ENCODE assay signal across 30 mouse cellular contexts in genomic region chr2:179170608-179171007, GRCm38 (mm10).
DNase-seq lines count a peak whose midpoint lies in the region; ATAC-seq and TF ChIP-seq lines count a peak whose summit lies in the region.
"Had no signal": no experiment of that assay in that cellular context is flagged by ENCODE, and none has a peak within 500 bp of the region (broad histone marks: within the 10 kb centered on the region; RNA-seq: fewer than 3 reads in every experiment).

No protein-coding gene starts in this region.

- TF ChIP-seq CTCF in liver, adult 2 months (IDR thresholded peaks at IDR 0.05; ENCODE audit: low read depth, low read length) = no peak
- no peak for TF ChIP-seq CTCF in intestine, postnatal 0 days (IDR thresholded peaks at IDR 0.05; ENCODE audit: low read depth)

- no peak for ATAC-seq in kidney, embryonic 16.5 days (ENCODE audit: low FRiP score, low TSS enrichment)
- peak; percentile 60 for ATAC-seq in intestine, postnatal 0 days
- ATAC-seq in megakaryocyte progenitor cell, adult 5-6 weeks (replicated peaks; ENCODE audit: poor library complexity) = no peak
- ATAC-seq: forebrain, embryonic 16.5 days; midbrain, embryonic 16.5 days had no signal

- no peaks in the 10 kb centered on the region for H3K9me3 ChIP-seq in kidney, embryonic 16.5 days (ENCODE audit: low read length)
- no peaks in the 10 kb centered on the region for H3K9me3 ChIP-seq in intestine, postnatal 0 days (ENCODE audit: control insufficient read depth)
- H3K9me3 ChIP-seq: hindbrain, embryonic 13.5 days; limb, embryonic 10.5 days; limb, embryonic 15.5 days; liver, embryonic 15.5 days; lung, embryonic 15.5 days; neural tube, embryonic 12.5 days had no signal

- no peaks in the 10 kb centered on the region for H3K27me3 ChIP-seq in kidney, embryonic 16.5 days (ENCODE audit: insufficient read depth, low read length)
- no peaks in the 10 kb centered on the region for H3K27me3 ChIP-seq in liver, adult 2 months (ENCODE audit: control insufficient read depth, insufficient read depth, low read length)
- no peaks in the 10 kb centered on the region for H3K27me3 ChIP-seq in intestine, postnatal 0 days (replicated peaks; ENCODE audit: control insufficient read depth, insufficient read depth, low read length)
- H3K27me3 ChIP-seq: embryonic facial prominence, embryonic 12.5 days; limb, embryonic 15.5 days; liver, embryonic 15.5 days; lung, embryonic 15.5 days; neural tube, embryonic 12.5 days had no signal

- TF ChIP-seq POLR2A in liver, adult 2 months (IDR thresholded peaks at IDR 0.05; ENCODE audit: extremely low read depth, insufficient read depth, low read length) = no peak

- no peaks in the 10 kb centered on the region for H3K36me3 ChIP-seq in kidney, embryonic 16.5 days (ENCODE audit: insufficient read depth, low read length)
- H3K36me3 ChIP-seq in liver, adult 2 months (ENCODE audit: control insufficient read depth, insufficient read depth, low read length) = no peaks in the 10 kb centered on the region
- H3K36me3 ChIP-seq in intestine, postnatal 0 days (ENCODE audit: control insufficient read depth, insufficient read depth) = no peaks in the 10 kb centered on the region
- H3K36me3 ChIP-seq: embryonic facial prominence, embryonic 12.5 days; hindbrain, embryonic 13.5 days; limb, embryonic 10.5 days; limb, embryonic 15.5 days; liver, embryonic 15.5 days; lung, embryonic 15.5 days; neural tube, embryonic 12.5 days had no signal

- H3K4me2 ChIP-seq in kidney, embryonic 16.5 days (replicated peaks; ENCODE audit: low read depth, low read length) = no peak overlapping the region
- no peak overlapping the region for H3K4me2 ChIP-seq in intestine, postnatal 0 days (replicated peaks; ENCODE audit: low read depth)
- H3K4me2 ChIP-seq: embryonic facial prominence, embryonic 12.5 days; heart, embryonic 11.5 days; hindbrain, embryonic 13.5 days; limb, embryonic 15.5 days; liver, embryonic 15.5 days; lung, embryonic 15.5 days; midbrain, embryonic 11.5 days; neural tube, embryonic 12.5 days had no signal

- WGBS in kidney, embryonic 16.5 days = 44% methylated on average over 3 of the region's 3 CpGs
- 6% methylated on average over 3 of the region's 3 CpGs for WGBS in liver, adult 2 months
- 23% methylated on average over 3 of the region's 3 CpGs for WGBS in intestine, postnatal 0 days

- DNase-seq in kidney, adult 18-20 months = peak; percentile 17
- peak; percentile 77 for DNase-seq in liver, adult 2 months (ENCODE audit: extremely low read depth, low read depth, low spot score)
- DNase-seq in liver = no peak
- no peak for DNase-seq in cerebellum, adult 9-10 months
- DNase-seq: adrenal gland, postnatal 14 days; cerebellum, adult 11 months; cerebellum, adult 9-11 months; embryo, embryonic 11 days; gastrocnemius, adult 2 months; gastrocnemius, postnatal 36 days; heart, adult 18-20 months; heart, postnatal 4 days; layer of hippocampus, postnatal 36 days; right cerebral cortex, postnatal 4 days; thymus, adult 18-20 months; thymus, postnatal 25 days had no signal

- H3K4me3 ChIP-seq in kidney, embryonic 16.5 days (ENCODE audit: low read length) = no peak overlapping the region
- no peak overlapping the region for H3K4me3 ChIP-seq in liver, adult 2 months (ENCODE audit: insufficient read depth, low read depth, low read length)
- no peak overlapping the region for H3K4me3 ChIP-seq in intestine, postnatal 0 days (ENCODE audit: low read depth, low read length)
- H3K4me3 ChIP-seq: embryonic facial prominence, embryonic 12.5 days; gastrocnemius, adult 2 months; hindbrain, embryonic 13.5 days; limb, embryonic 10.5 days; limb, embryonic 15.5 days; liver, embryonic 15.5 days; lung, embryonic 15.5 days; neural tube, embryonic 12.5 days had no signal

- no peaks in the 10 kb centered on the region for H3K4me1 ChIP-seq in kidney, embryonic 16.5 days (ENCODE audit: insufficient read depth, low read length)
- H3K4me1 ChIP-seq in liver, adult 2 months (ENCODE audit: control insufficient read depth, insufficient read depth, low read length) = peaks cover 4% of the 10 kb centered on the region; the same call in 1 of the 2 replicates
- no peaks in the 10 kb centered on the region for H3K4me1 ChIP-seq in intestine, postnatal 0 days (replicated peaks; ENCODE audit: control insufficient read depth, insufficient read depth, low read length)
- H3K4me1 ChIP-seq: embryonic facial prominence, embryonic 12.5 days; hindbrain, embryonic 13.5 days; limb, embryonic 10.5 days; limb, embryonic 15.5 days; liver, embryonic 15.5 days; lung, embryonic 15.5 days; neural tube, embryonic 12.5 days had no signal

- no peak overlapping the region for H3K27ac ChIP-seq in kidney, embryonic 16.5 days (ENCODE audit: low read length)
- peak overlapping the region; percentile 78 for H3K27ac ChIP-seq in liver, adult 2 months (replicated peaks; ENCODE audit: insufficient read depth, low read depth, low read length)
- no peak overlapping the region for H3K27ac ChIP-seq in intestine, postnatal 0 days (ENCODE audit: low read depth, low read length)
- H3K27ac ChIP-seq: embryonic facial prominence, embryonic 12.5 days; gastrocnemius, adult 2 months; hindbrain, embryonic 13.5 days; limb, embryonic 10.5 days; limb, embryonic 15.5 days; liver, embryonic 15.5 days; lung, embryonic 15.5 days; neural tube, embryonic 12.5 days had no signal

- no peaks in the 10 kb centered on the region for H3K79me2 ChIP-seq in liver, adult 2 months (ENCODE audit: control insufficient read depth, insufficient read depth, low read length)

- H3K9ac ChIP-seq in kidney, embryonic 16.5 days (replicated peaks; ENCODE audit: low read length) = no peak overlapping the region
- H3K9ac ChIP-seq in liver, adult 2 months (ENCODE audit: low read depth, low read length) = no peak overlapping the region
- no peak overlapping the region for H3K9ac ChIP-seq in intestine, postnatal 0 days (ENCODE audit: low read depth, low read length)
- H3K9ac ChIP-seq: embryonic facial prominence, embryonic 12.5 days; hindbrain, embryonic 13.5 days; limb, embryonic 15.5 days; liver, embryonic 15.5 days; lung, embryonic 15.5 days; neural tube, embryonic 12.5 days had no signal

Comparison
In these comparisons a context has a peak if more than half of its experiments do, and no peak if none do; other contexts are left out.
1. DNase-seq: peak in kidney, adult 18-20 months (single experiment) and liver, adult 2 months (single experiment); none in liver (single experiment) and cerebellum, adult 9-10 months (single experiment).